Mouse (Mus musculus) MEL (cell line): ENCODE data around the gene Abca14. TPM values are rescaled to one million over a fixed set of nuclear protein-coding genes. Genes with fewer than 3 reads are reported as not detected.

Experiments used
- DNase-seq: peaks from one replicate; pipeline ENCODE4 v3.0.0; 2011; ENCODE audit warnings: low read depth, low spot score
- H3K27ac ChIP-seq: 2 replicates; pipeline ENCODE4 v1.5.1; 2012; ENCODE audit warnings: low read depth, mild to moderate bottlenecking, control low read depth, low read length, moderate library complexity; ENCODE audit not compliant: control insufficient read depth
- H3K27me3 ChIP-seq, 2 experiments: fragments of 150-350 bp in 1 of 2; sonication (generic) in 1 of 2; 2 replicates each; pipeline ENCODE4 v1.6.1; 2012; ENCODE audit warnings: low read length in 2 of 2, mild to moderate bottlenecking in 2 of 2, improper control_type of control experiment in 1 of 2, moderate library complexity in 1 of 2; ENCODE audit not compliant: insufficient read depth in 2 of 2, control insufficient read depth in 1 of 2
- H3K36me3 ChIP-seq, 2 experiments: 2 replicates each; pipeline ENCODE4 v1.6.1; 2012 to 2014; ENCODE audit warnings: low read length in 2 of 2, improper control_type of control experiment in 1 of 2, inconsistent platforms in 1 of 2, mild to moderate bottlenecking in 1 of 2; ENCODE audit not compliant: insufficient read depth in 2 of 2, control insufficient read depth in 1 of 2
- H3K4me1 ChIP-seq, 2 experiments: fragments of 150-350 bp in 1 of 2; sonication (generic) in 1 of 2; 2 replicates each; pipeline ENCODE4 v1.6.1; 2012; ENCODE audit warnings: low read length in 2 of 2, improper control_type of control experiment in 1 of 2, mild to moderate bottlenecking in 1 of 2; ENCODE audit not compliant: insufficient read depth in 2 of 2, control insufficient read depth in 1 of 2
- H3K4me3 ChIP-seq, 2 experiments: fragments of 150-350 bp in 1 of 2; sonication (generic) in 1 of 2; 2 replicates each; pipeline ENCODE4 v1.5.1; 2012; ENCODE audit warnings: low read depth in 2 of 2, low read length in 2 of 2, mild to moderate bottlenecking in 2 of 2, moderate library complexity in 2 of 2, control low read depth in 1 of 2, improper control_type of control experiment in 1 of 2; ENCODE audit not compliant: control insufficient read depth in 1 of 2, insufficient read depth in 1 of 2
- H3K79me2 ChIP-seq: 2 replicates; pipeline ENCODE4 v1.6.1; 2012; ENCODE audit warnings: mild to moderate bottlenecking, low read length, moderate library complexity; ENCODE audit not compliant: control insufficient read depth, poor library complexity, insufficient read depth
- H3K9ac ChIP-seq: 2 replicates; pipeline ENCODE4 v1.6.1; 2012; ENCODE audit warnings: low read depth, mild to moderate bottlenecking, control low read depth, low read length, moderate library complexity; ENCODE audit not compliant: control insufficient read depth, poor library complexity, severe bottlenecking
- H3K9me3 ChIP-seq: fragments of 150-350 bp; sonication (generic); replicated peaks from 2 replicates; pipeline ENCODE4 v1.6.1; 2012; ENCODE audit warnings: mild to moderate bottlenecking, low read length, improper control_type of control experiment, moderate library complexity; ENCODE audit not compliant: insufficient read depth
- BHLHE40 ChIP-seq: IDR thresholded peaks from 2 replicates; pipeline ENCODE4 v1.6.1; 2012; ENCODE audit warnings: low read depth, mild to moderate bottlenecking, inconsistent platforms, low read length, improper control_type of control experiment, borderline replicate concordance
- CHD1 ChIP-seq: IDR thresholded peaks from 2 replicates; pipeline ENCODE4 v1.6.1; 2012; ENCODE audit warnings: low read depth, mild to moderate bottlenecking, inconsistent platforms, low read length, improper control_type of control experiment
- CHD2 ChIP-seq: IDR thresholded peaks from 2 replicates; pipeline ENCODE4 v1.6.1; 2011; ENCODE audit warnings: low read length, improper control_type of control experiment
- CTCF ChIP-seq, 3 experiments: IDR thresholded peaks in 2 of 3; conservative IDR thresholded peaks in 1 of 3; 2 replicates each; pipeline ENCODE4 v1.5.1; 2011 to 2012; ENCODE audit warnings: low read length in 3 of 3, low read depth in 2 of 3, mild to moderate bottlenecking in 2 of 3, improper control_type of control experiment in 1 of 3, inconsistent platforms in 1 of 3, mixed read lengths in 1 of 3, moderate library complexity in 1 of 3; ENCODE audit not compliant: control insufficient read depth in 1 of 3, insufficient read depth in 1 of 3, poor library complexity in 1 of 3, severe bottlenecking in 1 of 3
- ELF1 ChIP-seq: IDR thresholded peaks from 2 replicates; pipeline ENCODE4 v1.6.1; 2014; ENCODE audit warnings: low read depth, mild to moderate bottlenecking, inconsistent platforms, low read length, improper control_type of control experiment, moderate library complexity
- EP300 ChIP-seq, 2 experiments: IDR thresholded peaks; 2 replicates each; pipeline ENCODE4 v1.6.1; 2011; ENCODE audit warnings: improper control_type of control experiment in 2 of 2, low read length in 2 of 2, low read depth in 1 of 2, mild to moderate bottlenecking in 1 of 2
- ETS1 ChIP-seq: IDR thresholded peaks from 2 replicates; pipeline ENCODE4 v1.6.1; 2012; ENCODE audit warnings: low read depth, mild to moderate bottlenecking, inconsistent platforms, low read length, improper control_type of control experiment, moderate library complexity
- GABPA ChIP-seq: IDR thresholded peaks from 2 replicates; pipeline ENCODE4 v1.6.1; 2012; ENCODE audit warnings: low read depth, mild to moderate bottlenecking, inconsistent platforms, low read length, improper control_type of control experiment, moderate library complexity
- GATA1 ChIP-seq: IDR thresholded peaks from 2 replicates; pipeline ENCODE4 v1.6.1; 2011; ENCODE audit warnings: low read depth, low read length, improper control_type of control experiment
- HCFC1 ChIP-seq: IDR thresholded peaks from 2 replicates; pipeline ENCODE4 v1.6.1; 2012; ENCODE audit warnings: low read depth, mild to moderate bottlenecking, inconsistent platforms, low read length, improper control_type of control experiment, moderate library complexity
- KAT2A ChIP-seq: conservative IDR thresholded peaks from 2 replicates; pipeline ENCODE4 v1.6.1; 2012; ENCODE audit warnings: low read depth, low read length, improper control_type of control experiment, inconsistent platforms
- MAFK ChIP-seq: IDR thresholded peaks from 2 replicates; pipeline ENCODE4 v1.6.1; 2011; ENCODE audit warnings: low read depth, mild to moderate bottlenecking, low read length, improper control_type of control experiment, borderline replicate concordance
- MEF2A ChIP-seq: IDR thresholded peaks from 2 replicates; pipeline ENCODE4 v1.6.1; 2014; ENCODE audit warnings: low read depth, mild to moderate bottlenecking, inconsistent platforms, low read length, improper control_type of control experiment; ENCODE audit not compliant: poor library complexity, insufficient replicate concordance, severe bottlenecking; ENCODE audit errors: extremely low read depth
- MXI1 ChIP-seq: IDR thresholded peaks from 2 replicates; pipeline ENCODE4 v1.6.1; 2011; ENCODE audit warnings: mild to moderate bottlenecking, low read depth, low read length, improper control_type of control experiment
- MYB ChIP-seq: IDR thresholded peaks from 2 replicates; pipeline ENCODE4 v1.6.1; 2011; ENCODE audit warnings: mild to moderate bottlenecking, low read depth, low read length, improper control_type of control experiment
- MYC ChIP-seq: IDR thresholded peaks from 2 replicates; pipeline ENCODE4 v1.6.1; 2011; ENCODE audit warnings: low read depth, mild to moderate bottlenecking, low read length, improper control_type of control experiment, moderate library complexity
- NRF1 ChIP-seq: IDR thresholded peaks from 2 replicates; pipeline ENCODE4 v1.6.1; 2014; ENCODE audit warnings: low read depth, mild to moderate bottlenecking, inconsistent platforms, low read length, improper control_type of control experiment, moderate library complexity; ENCODE audit not compliant: poor library complexity, insufficient read depth, severe bottlenecking
- POLR2AphosphoS5 ChIP-seq: IDR thresholded peaks from 2 replicates; pipeline ENCODE4 v1.6.1; 2012; ENCODE audit warnings: low read depth, borderline replicate concordance, mild to moderate bottlenecking, inconsistent platforms, low read length, moderate library complexity, mixed read lengths
- RAD21 ChIP-seq: IDR thresholded peaks from 2 replicates; pipeline ENCODE4 v1.6.1; 2011; ENCODE audit warnings: mild to moderate bottlenecking, low read depth, low read length, improper control_type of control experiment
- RCOR1 ChIP-seq: IDR thresholded peaks from 2 replicates; pipeline ENCODE4 v1.6.1; 2012; ENCODE audit warnings: low read depth, mild to moderate bottlenecking, inconsistent platforms, low read length, improper control_type of control experiment
- SIN3A ChIP-seq: IDR thresholded peaks from 2 replicates; pipeline ENCODE4 v1.6.1; 2012; ENCODE audit warnings: low read length, improper control_type of control experiment, inconsistent platforms
- SMC3 ChIP-seq: IDR thresholded peaks from 2 replicates; pipeline ENCODE4 v1.6.1; 2011; ENCODE audit warnings: low read depth, low read length, improper control_type of control experiment
- USF2 ChIP-seq, 2 experiments: IDR thresholded peaks; 2 replicates each; pipeline ENCODE4 v1.6.1; 2011 to 2012; ENCODE audit warnings: improper control_type of control experiment in 2 of 2, low read length in 2 of 2, borderline replicate concordance in 1 of 2, inconsistent platforms in 1 of 2, low read depth in 1 of 2, mild to moderate bottlenecking in 1 of 2; ENCODE audit not compliant: insufficient read depth in 1 of 2
- ZC3H11A ChIP-seq: IDR thresholded peaks from 2 replicates; pipeline ENCODE4 v1.6.1; 2012; ENCODE audit warnings: low read depth, mild to moderate bottlenecking, inconsistent platforms, low read length, improper control_type of control experiment
- ZKSCAN1 ChIP-seq: IDR thresholded peaks from 2 replicates; pipeline ENCODE4 v1.6.1; 2012; ENCODE audit warnings: low read depth, mild to moderate bottlenecking, inconsistent platforms, low read length, improper control_type of control experiment, moderate library complexity
- ZNF384 ChIP-seq: IDR thresholded peaks from 2 replicates; pipeline ENCODE4 v1.6.1; 2012; ENCODE audit warnings: low read depth, mild to moderate bottlenecking, inconsistent platforms, low read length, improper control_type of control experiment
- polyA plus RNA-seq, 2 experiments: library from polyadenylated mRNA; stranded (reverse) in 1 of 2; unstranded in 1 of 2; fragments of >175 nt in 1 of 2; fragments of >200 nt in 1 of 2; gene quantifications; 2 replicates each; pipeline versions ENCODE4 v1.2.1 to v1.2.4; 2012; ENCODE audit warnings: low replicate concordance in 2 of 2, low read depth in 1 of 2; ENCODE audit not compliant: insufficient read length in 2 of 2, insufficient read depth in 1 of 2, missing spikeins in 1 of 2
- total RNA-seq: library from RNA; depleted of rRNA; stranded (reverse); fragments of 300-350 nt; gene quantifications from 2 replicates; pipeline ENCODE4 v1.2.3, GENCODE M21; 2012

The Abca14 gene
- total and polyA plus RNA-seq, 3 experiments: not detected

- Histone ChIP-seq H3K4me1 (no peaks in the 10 kb centered on the region), H3K4me3 (no peak overlapping the region), H3K9ac (no peak overlapping the region), H3K79me2 (no peaks in the 10 kb centered on the region), H3K9me3 (no peaks in the 10 kb centered on the region), H3K36me3 (no peaks in the 10 kb centered on the region), H3K27me3 (no peaks in the 10 kb centered on the region), H3K27ac (no peak overlapping the region)
- TF ChIP-seq CHD1 (no peak), BHLHE40 (no peak), ZNF384 (no peak), POLR2AphosphoS5 (no peak), MEF2A (no peak), CTCF (IDR thresholded peaks at IDR 0.05 in 2 of 3, conservative IDR thresholded peaks at IDR 0.05 in 1 of 3; ENCODE audit: control insufficient read depth in 1 of 3, insufficient read depth in 1 of 3, low read depth in 2 of 3, low read length in 3 of 3, poor library complexity in 1 of 3, severe bottlenecking in 1 of 3) (no peak), GATA1 (no peak), ETS1 (no peak), EP300 (IDR thresholded peaks at IDR 0.05; ENCODE audit: low read depth in 1 of 2, low read length in 2 of 2) (no peak), ZKSCAN1 (no peak), ZC3H11A (no peak), NRF1 (no peak), MYC (no peak)
- no peak for DNase-seq
These were observed 40.0 kb upstream of the Abca14 start for GRCm38 (mm10) chr7:120163581-120164251.

- no peaks in the 10 kb centered on the region for H3K4me1 ChIP-seq
- H3K9ac ChIP-seq: no peak overlapping the region
- H3K27me3 ChIP-seq: no peaks in the 10 kb centered on the region
- H3K36me3 ChIP-seq: no peaks in the 10 kb centered on the region
- H3K4me3 ChIP-seq: no peak overlapping the region
- no peaks in the 10 kb centered on the region for H3K9me3 ChIP-seq
- no peak overlapping the region for H3K27ac ChIP-seq
- TF ChIP-seq GABPA (no peak), EP300 (IDR thresholded peaks at IDR 0.05; ENCODE audit: low read depth in 1 of 2, low read length in 2 of 2) (no peak), SIN3A (no peak), KAT2A (no peak), RAD21 (no peak), ZKSCAN1 (no peak), USF2 (IDR thresholded peaks at IDR 0.05; ENCODE audit: borderline replicate concordance in 1 of 2, insufficient read depth in 1 of 2, low read depth in 1 of 2, low read length in 2 of 2) (no peak), POLR2AphosphoS5 (no peak), MAFK (no peak), CHD2 (no peak), ELF1 (no peak), NRF1 (no peak), RCOR1 (no peak), MXI1 (no peak), HCFC1 (no peak), SMC3 (no peak), MYB (no peak)
- no peak for DNase-seq
- no peaks in the 10 kb centered on the region for H3K79me2 ChIP-seq
These were observed 31.5 kb upstream of the Abca14 start for GRCm38 (mm10) chr7:120172188-120172700.
